Mouse (Mus musculus): ENCODE measurements around the gene Pnpla2.

The Pnpla2 gene

GRCm38 (mm10) chr7:141467230-141468030 lies 12.4 kb downstream of the Pnpla2 start, which contains the start of gene Cd151:
Cd151 (plus strand) TSS chr7:141467392.
- peak; percentile 86 for DNase-seq (ENCODE audit: low spot score)

- peak; percentile 63 for DNase-seq (ENCODE audit: low spot score)
Measured at GRCm38 (mm10) chr7:141468164-141468521, 13.1 kb downstream of the Pnpla2 start.

DNA sequence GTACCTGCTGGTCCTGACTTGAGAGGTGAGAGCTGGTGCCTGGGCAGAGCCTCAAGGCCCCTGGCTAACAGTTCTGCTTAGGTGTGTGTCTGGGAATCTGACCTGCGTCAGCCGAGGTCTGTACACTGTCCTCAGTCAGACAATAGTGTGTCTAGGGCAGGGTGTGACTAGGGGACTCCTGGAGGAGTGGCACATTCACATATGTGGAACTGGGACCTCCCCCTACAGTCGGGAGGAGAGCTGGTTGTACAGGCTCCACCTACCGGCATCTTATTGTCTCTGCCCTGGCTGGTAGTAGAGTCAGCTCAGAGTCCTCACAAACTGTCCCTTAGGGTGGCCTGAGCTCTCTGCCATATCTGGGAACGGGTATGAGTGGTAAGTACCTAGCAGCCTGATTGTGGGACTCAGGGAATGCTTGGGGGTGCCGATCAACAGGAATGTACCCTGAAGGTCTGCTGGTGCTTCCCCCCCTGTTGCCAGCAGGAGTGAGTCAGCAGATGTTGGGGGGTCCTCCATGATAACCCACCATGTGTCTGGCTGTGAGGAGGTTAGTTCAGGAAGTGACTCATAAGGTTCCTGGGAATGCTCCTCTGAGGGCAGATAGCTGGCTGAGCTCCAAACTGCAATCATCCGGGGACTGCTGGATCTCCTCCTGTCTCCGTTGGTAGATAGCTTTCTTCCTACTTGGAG lies 13.7 kb downstream of the Pnpla2 start:
- DNase-seq (ENCODE audit: low spot score) = peak; percentile 85

- no peak for DNase-seq (ENCODE audit: low spot score)
Measured at GRCm38 (mm10) chr7:141469352-141469751, 14.4 kb downstream of the Pnpla2 start.

DNA sequence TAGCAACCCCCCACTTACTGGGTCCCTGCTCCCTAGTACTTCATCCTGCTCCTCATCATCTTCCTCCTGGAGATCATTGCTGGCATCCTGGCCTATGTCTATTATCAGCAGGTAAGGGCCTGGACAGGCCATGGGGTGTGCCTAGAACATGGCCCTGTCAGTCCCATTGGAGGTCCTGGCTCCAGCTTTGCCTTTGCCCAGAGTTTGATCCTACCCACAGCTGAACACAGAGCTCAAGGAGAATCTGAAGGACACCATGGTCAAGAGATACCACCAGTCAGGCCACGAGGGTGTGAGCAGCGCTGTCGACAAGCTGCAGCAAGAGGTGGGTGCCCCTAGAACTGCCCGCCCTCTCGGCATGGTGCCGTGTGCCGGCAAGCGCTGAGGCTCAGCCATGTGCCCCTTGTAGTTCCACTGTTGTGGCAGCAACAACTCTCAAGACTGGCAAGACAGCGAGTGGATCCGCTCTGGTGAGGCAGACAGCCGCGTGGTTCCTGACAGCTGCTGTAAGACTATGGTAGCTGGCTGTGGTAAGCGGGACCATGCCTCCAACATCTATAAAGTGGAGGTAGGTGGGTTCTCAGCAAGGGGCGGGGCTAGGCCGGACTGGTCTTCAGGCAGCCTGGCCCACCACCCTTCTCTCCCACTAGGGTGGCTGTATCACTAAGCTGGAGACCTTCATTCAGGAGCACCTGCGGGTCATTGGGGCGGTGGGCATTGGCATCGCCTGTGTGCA lies 15.1 kb downstream of the Pnpla2 start:
- DNase-seq (ENCODE audit: low spot score) = no peak

DNA sequence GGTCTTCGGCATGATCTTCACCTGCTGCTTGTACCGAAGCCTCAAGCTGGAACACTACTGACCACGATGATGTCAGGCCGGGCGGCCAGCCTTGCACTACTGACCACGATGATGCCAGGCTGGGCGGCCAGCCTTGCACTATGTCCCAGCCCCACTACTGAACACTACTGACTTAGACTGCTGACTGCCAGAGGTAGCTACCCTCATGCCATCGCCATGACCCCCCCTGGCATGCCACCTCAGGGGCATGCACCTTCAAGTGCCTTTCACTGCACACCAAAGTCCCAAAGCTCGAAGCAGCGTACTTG lies 15.6 kb downstream of the Pnpla2 start:
- DNase-seq (ENCODE audit: low spot score) = no peak

GRCm38 (mm10) chr7:141471236-141471635 lies 16.2 kb downstream of the Pnpla2 start:
- no peak for DNase-seq (ENCODE audit: low spot score)

DNA sequence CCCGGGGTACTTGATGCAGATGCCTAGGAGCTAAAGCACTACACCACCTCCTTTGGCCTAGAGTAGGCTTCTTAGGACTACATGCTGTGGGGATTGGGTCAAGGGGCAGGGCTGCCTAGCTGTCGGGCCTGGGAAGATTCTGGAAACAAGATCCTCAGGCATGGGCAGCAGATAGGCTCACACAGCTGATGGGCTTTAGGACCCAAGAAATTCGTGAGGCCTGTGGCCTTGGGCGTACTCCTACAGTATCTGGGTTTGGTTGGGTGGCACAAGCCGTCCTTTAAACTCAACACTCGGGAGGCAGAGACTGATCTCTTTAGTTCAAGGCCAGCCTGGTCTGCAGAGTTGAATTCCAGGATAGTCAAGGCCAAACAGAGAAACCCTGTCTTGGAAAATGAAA lies 17.2 kb downstream of the Pnpla2 start:
- peak; percentile 77 for DNase-seq (ENCODE audit: low spot score)

DNA sequence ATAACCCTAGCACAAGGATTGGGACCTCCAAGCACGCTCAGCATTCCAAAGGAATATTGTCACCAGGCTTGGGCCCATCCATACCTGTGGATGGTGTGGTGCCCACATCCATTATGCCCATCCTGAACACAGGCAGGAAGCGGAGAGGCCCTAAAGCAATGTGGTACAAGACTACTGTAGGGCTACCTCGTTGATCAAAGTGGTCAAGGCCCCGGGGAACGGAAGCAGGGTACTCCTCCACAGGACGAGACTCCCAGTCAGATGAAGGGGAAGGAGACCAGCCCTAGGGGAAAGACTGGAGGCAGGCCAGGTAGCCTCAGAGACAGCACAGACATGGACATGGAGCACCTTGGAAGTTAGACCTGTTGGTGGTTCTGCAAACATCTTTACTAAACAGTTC lies 17.8 kb downstream of the Pnpla2 start:
- DNase-seq (ENCODE audit: low spot score) = no peak

- no peak for DNase-seq (ENCODE audit: low spot score)
Measured at GRCm38 (mm10) chr7:141474160-141474559, 19.2 kb downstream of the Pnpla2 start.

DNA sequence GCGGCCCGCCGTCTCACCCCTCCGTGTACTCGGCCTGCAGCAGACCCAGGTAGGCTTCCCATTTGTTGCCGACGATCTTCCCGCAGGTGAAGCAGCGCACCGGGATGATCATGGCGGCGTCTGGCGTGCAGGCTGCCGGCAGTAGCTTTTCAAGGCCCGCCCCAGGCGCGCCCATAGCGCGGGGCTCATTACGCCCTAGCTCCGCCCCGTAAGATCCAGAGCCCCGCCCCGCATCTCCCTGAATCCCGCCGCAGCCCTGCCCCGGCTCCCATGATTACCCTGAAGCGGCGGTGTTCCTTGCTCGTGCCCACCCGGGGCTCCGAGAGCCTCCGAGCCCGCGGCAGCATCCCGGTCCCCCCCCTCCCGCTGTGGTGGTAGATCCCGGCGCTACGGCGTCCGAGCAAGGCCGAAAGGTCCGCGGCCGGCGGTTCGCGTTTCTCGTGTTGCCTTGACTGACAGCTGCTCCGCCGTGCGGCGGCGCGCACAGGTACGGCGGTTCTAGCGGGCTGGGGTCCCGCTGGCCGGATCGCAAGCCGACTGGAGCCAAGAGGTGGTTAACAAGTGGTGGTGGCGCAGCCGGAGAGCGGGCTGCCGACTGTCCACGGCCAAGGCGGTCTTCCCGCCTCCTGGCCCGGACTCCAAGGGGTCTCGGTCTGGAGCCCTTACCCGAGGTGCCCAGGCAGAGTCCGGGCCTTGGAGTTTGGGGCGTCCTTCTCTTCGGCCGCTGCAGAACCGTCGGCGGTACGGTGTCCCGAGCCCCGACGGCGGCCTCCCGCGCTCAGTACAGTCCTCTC lies 20.2 kb downstream of the Pnpla2 start, which contains the start of the genes Polr2l and Tspan4:
TSS of gene Polr2l (minus strand) at position 122 of the 794 bp plus-strand sequence.
TSS of gene Tspan4 (plus strand) at position 230 of the 794 bp plus-strand sequence.
- DNase-seq (ENCODE audit: low spot score) = peak; percentile 77

DNA sequence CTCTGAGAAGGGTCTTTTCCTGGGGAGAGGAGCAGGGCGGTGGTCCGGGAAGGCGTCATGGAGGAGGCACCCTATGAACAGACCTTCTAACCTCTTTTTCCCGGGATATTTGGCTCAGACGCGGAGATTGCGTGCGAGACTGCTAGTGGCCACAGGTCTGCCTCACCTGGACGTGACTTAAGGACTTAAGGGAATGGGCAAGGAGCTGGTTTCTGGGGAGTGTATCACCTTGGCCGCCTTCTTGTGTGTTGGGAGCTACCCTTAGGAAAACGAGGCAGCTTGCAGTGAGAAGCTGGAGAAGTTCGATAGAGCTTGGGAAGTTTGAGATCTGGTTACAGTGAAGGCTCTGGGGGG lies 20.8 kb downstream of the Pnpla2 start:
- DNase-seq (ENCODE audit: low spot score) = peak; percentile 33

DNA sequence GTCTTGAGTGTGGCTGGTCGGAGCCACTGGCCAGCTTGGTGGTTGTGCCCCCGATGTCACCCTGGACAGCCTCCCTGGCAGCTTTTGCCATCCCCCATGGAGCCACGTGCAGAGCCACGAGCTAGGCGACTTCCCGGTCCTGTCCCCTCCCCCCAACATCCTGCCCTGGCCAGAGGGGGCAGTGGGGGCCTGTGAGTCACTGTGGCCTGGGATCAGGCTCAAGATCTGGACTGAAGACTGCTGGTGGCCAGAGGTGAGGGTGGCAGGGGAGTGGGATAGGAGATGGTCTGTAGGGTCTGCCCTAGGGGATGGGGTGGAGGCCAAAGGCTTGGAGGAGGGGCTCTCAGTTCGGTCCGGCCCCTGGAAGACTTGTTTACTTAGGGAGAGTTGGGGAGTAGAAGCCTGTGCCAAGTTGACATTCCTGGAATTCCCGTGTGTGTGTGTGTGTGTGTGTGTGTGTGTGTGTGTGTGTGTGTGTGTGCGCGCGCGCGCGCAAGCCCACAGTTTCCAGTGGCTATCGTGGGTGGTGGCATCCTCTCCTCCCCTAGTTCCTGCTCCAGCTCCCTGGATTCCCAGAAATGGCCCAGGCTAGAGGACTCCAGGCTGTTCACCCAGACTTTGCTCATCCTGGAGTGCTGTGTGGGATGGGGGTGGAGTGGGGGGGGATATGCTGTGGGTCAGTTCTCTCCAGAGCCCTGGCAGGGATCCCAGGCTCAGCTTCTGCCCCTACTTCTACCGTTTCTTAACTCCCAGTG lies 21.4 kb downstream of the Pnpla2 start:
- DNase-seq (ENCODE audit: low spot score) = peak; percentile 83

DNA sequence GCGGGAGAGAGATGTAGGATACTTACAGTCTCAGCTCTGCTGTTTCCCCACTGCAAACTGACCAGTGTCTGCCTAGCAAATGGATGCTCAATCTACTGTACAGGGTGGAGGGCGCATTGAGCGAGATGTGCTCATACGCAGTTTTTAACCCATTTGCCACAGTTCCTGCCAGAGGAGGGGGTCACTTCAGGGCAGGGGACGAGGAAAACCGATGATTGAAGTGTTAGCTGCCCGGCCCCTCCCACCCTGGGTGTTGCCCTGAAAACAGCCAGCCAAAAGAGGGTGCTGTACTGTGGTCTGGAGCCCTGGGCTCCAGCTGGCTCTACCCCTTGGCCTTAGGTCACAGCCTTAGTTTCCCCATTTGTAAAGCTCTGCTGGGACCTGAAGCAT lies 22.0 kb downstream of the Pnpla2 start:
- no peak for DNase-seq (ENCODE audit: low spot score)

DNA sequence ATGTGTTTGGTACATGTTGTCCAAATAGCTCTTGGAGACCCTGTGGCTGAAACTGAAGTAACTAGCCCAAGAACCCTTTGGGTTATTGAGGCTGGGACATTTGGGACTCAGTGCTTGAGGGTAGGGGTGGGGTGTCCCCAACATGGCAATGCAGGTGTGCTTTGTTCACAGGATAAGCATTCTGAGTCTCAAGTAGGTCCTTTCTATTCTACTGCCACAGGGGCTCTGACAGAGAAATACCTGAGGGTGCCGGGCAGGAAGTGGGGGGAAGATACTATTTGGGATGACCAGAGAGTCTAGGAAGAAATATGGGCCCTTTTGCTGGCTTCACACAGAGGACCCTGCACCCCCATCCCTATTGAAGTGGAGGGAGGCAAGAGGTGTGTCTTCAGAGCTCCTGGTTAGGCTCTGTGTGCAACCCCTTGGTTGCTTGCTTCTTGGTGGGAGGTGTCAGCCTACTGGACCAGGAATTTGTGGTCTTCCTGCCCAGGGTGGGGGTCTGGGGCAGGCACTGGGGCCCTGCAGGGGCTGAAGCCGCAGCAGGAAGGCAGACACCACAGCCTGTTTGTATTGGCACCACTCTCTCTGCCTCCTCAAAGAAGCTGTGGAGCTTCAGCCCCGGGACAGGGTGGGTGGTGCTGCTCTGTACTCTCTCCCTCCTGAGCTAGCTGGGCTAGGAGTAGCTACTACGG lies 22.7 kb downstream of the Pnpla2 start:
- no peak for DNase-seq (ENCODE audit: low spot score)

DNA sequence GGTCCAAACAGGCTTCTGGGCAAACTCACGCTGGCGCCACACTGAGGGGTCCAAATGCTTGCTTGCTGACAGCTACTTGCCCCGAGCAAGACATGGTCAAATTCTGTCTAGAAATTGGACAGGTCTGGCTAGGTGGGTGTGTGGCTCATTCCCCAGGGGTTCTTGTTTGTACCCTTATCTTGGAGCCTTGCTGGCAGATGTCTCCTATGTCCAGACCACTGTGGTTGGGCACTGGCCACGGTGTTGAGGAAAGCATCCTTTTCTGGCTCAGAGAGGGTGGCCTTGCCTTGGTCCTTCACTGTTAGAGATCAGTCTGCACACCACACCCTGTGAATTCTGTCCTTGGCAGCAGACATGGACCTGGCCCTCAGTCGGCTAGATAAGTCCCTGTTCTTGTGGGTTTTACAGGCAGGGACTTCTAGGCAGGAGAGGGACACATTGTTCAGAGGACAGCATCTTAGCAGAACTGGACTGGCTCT lies 23.3 kb downstream of the Pnpla2 start:
- no peak for DNase-seq (ENCODE audit: low spot score)

GRCm38 (mm10) chr7:141480842-141481497 lies 26.0 kb downstream of the Pnpla2 start:
- peak; percentile 49 for DNase-seq (ENCODE audit: low spot score)

DNA sequence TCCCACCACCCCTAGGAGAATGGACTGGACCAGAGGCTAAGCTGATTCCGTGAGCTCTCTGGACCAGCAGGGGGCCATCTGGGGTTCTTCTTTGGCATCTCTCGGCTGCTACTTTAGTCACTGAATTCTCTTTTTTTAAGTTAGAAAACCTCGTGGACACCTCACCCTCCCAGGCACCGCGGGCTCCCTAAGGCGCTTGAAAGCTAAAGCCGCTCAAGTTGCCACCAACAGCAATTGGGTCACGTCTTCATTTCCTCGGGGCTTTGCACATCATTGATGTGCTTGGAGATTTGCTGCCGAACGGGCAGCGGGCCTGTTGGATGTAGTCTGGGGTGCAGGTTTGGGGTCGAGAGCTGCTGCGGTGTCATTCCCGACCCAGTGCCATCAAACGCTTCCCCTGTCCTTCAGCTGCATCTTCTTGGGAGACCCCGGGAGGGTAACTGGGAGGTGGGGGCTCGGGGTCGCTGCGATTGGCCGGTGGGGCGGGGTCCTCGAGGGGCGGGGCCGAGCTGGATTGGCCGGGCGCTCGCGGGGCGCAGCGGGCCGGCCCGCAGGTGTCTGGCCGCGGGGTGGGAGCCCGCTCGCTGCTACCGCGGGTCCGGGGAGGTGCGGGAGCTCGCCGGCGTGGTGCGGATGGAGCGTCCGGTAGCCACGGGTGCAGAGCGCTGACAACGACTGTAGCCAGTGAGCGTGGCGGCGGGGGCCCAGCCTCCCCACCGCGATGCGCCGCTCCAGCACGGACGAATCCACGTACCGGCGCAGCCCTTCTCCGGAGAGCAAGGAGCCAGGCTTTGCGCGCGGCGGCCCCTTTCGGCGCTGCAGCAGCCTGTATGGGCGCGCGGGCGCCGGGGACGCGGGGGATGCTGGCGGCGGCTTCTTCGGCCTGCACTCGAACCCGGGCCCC lies 26.8 kb downstream of the Pnpla2 start:
- DNase-seq (ENCODE audit: low spot score) = no peak

- DNase-seq (ENCODE audit: low spot score) = no peak
Measured at GRCm38 (mm10) chr7:141482531-141483024, 27.6 kb downstream of the Pnpla2 start.
